Mouse (Mus musculus) neural tube, embryonic 12.5 days (tissue): Measurements from ENCODE around the gene Dctn2. TPM values are rescaled to one million over a fixed set of nuclear protein-coding genes. Genes with fewer than 3 reads are reported as not detected.
"Not testable (repeated sequence)": the region's sequence is repeated elsewhere in the genome, so short reads cannot be mapped to it uniquely, and the experiment has no call there.

ENCODE experiments used
- ATAC-seq: fragments of 200-750 bp; cut with Nextera tagmentation; 2 replicates; pipeline ENCODE4 v1.8.0; 2017; ENCODE audit warnings: low read depth, mild to moderate bottlenecking, moderate TSS enrichment, moderate library complexity; ENCODE audit not compliant: low FRiP score
- H3K27ac ChIP-seq: fragments of 300-500 bp; sonication (generic); 2 replicates; pipeline ENCODE4 v1.5.1; 2016
- H3K27me3 ChIP-seq: fragments of 300-500 bp; sonication (generic); replicated peaks from 2 replicates; pipeline ENCODE4 v1.6.1; 2016; ENCODE audit warnings: mild to moderate bottlenecking
- H3K36me3 ChIP-seq: fragments of 300-500 bp; sonication (generic); 2 replicates; pipeline ENCODE4 v1.6.1; 2016; ENCODE audit warnings: mild to moderate bottlenecking
- H3K4me1 ChIP-seq: fragments of 300-500 bp; sonication (generic); 2 replicates; pipeline ENCODE4 v1.6.1; 2016
- H3K4me2 ChIP-seq: fragments of 300-500 bp; sonication (generic); replicated peaks from 2 replicates; pipeline ENCODE4 v1.6.1; 2016; ENCODE audit warnings: mild to moderate bottlenecking
- H3K4me3 ChIP-seq: fragments of 300-500 bp; sonication (generic); 2 replicates; pipeline ENCODE4 v1.5.1; 2016
- H3K9ac ChIP-seq: fragments of 300-500 bp; sonication (generic); 2 replicates; pipeline ENCODE4 v1.6.1; 2016; ENCODE audit warnings: mild to moderate bottlenecking
- H3K9me3 ChIP-seq: fragments of 300-500 bp; sonication (generic); 2 replicates; pipeline ENCODE4 v1.6.1; 2016; ENCODE audit warnings: mild to moderate bottlenecking
- WGBS: fragments of 180-500 bp; shearing (Covaris S2); methylation state at CpG from one replicate; pipeline ENCODE4 v1.1.7; 2016; 5-methylcytosine and 5-hydroxymethylcytosine counted together
- polyA plus RNA-seq: library from polyadenylated mRNA; unstranded; fragments of >200 nt; fragmentation: Nextera tagmentation; extraction: Ambion mirVana; gene quantifications from 2 replicates; pipeline ENCODE4 v1.2.1, GENCODE M21; 2016

Dctn2 gene
- polyA plus RNA-seq, 1 experiment from 2014 or later = 273 TPM

DNA sequence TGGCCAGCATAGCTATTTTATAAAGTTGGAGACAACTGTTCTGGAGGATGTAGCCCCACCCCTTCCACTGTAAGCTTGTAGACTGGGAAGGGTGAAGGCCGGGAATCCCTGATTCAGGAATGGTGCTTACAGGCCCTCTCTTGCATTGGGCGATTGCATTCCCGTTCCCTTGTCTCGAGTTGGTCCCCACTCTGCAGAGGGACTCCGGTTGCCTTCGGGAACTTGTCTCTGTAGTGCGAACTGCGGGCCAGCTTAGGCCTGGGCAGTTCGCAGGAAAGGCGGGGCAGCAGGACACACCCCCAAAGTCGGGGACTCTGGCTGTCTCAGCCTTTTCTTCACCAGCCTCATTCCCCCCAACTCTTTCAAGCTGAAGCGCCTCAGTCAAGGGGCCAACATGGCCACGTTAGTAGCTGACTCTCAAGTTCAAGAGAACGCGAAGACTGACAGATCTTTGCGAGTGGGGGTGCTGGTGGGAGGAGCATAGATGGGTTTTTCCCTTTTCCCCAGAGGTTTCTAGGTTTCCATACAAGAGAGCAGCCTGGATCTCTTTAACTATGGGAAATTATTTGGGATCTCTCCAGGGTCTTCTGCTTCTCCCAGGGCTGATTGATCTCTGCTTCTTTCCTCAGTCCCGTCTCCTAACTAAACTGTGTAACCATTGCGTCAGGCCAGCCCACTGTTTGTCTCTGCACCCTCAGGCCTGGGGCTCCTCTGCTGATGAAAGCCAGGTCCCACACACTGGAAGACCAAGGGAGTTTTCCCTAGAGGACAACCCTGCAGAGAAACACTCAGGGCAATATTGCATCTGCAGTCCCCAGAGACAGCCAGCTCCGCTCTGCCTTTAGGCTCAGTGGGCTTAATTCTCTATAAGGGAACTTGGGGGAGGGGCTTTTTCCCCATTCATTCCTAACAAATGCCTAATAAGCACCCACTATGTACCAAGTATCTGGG is 25.0 kb downstream of the Dctn2 start:
- Histone ChIP-seq H3K9ac (peak overlapping the region; percentile 69), H3K4me1 (peaks cover 42% of the 10 kb centered on the region), H3K27me3 (no peaks in the 10 kb centered on the region), H3K9me3 (no peaks in the 10 kb centered on the region), H3K27ac (peak overlapping the region; percentile 86), H3K36me3 (peaks cover 41% of the 10 kb centered on the region), H3K4me3 (peak overlapping the region; percentile 63), H3K4me2 (peak overlapping the region; percentile 88)
- 3% methylated on average over 19 of the region's 19 CpGs for WGBS
- ATAC-seq = peak; percentile 44

DNA sequence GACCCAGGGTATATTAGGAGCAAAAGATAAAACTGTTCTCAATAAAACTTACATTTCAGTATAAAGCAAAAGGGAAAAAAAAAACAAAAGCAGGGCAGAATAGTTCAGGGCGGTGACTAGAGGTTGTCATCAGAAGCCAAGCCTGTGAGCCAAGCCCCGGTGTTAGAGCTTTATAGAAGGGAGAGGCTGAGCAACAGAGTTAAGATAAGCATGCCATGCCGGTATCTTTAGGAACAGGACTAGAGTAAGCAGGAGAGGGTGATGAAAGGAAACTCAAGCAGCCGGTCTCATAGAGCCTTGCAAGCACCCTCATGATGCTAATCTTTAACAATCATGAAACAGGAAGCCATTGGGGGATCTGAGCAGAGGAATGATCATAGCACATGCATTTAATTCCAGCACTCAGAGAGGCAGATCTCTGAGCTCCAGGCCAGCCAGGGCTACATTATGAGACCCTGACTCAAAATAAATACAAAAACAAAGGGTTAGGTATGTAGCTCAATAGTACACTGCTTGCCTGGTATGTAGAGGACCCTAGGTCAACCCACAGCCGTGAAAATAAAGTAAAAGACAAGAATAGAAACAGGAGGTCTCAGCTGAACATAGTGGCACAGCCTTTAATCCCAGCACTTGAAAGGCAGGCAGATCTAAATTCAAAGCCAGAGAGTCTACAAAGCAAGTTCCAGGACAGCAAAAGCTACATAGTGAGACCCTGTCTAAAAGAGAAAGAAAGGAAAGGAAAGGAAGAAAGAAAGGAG is 25.9 kb downstream of the Dctn2 start:
- H3K4me2 ChIP-seq = peak overlapping the region; percentile 88
- no peaks in the 10 kb centered on the region for H3K27me3 ChIP-seq
- peak overlapping the region; percentile 69 for H3K9ac ChIP-seq
- no peaks in the 10 kb centered on the region for H3K9me3 ChIP-seq
- ATAC-seq = no peak
- peaks cover 33% of the 10 kb centered on the region for H3K4me1 ChIP-seq
- peak overlapping the region; percentile 63 for H3K4me3 ChIP-seq
- peaks cover 41% of the 10 kb centered on the region for H3K36me3 ChIP-seq
- H3K27ac ChIP-seq = no peak overlapping the region
- WGBS = 62% methylated on average over 5 of the region's 5 CpGs

DNA sequence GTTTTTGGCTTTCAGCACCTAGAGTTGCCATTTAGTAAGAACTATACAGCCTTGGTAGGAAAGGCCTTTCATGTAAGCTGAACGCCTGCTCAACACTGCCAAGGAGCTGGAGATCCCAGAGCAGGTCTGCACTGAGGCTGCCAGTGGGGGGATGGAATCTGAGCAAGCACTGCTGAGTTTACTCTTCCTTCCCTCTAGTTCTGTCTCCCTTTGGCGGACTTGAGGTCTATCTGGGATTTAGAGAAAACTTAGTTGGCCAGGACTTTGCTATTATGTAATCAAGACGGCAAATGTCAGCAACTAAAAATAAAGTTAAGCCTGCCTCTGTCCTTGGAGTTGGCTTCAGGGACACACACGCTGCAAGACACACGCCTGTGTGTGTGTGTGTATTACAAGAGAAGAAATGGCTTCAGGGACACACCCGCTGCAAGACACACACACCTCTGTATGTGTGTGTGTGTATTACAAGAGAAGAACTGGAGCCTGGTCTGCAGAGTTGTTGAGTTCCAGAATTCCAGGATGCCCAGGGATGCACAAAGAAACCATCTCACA is 26.9 kb downstream of the Dctn2 start:
- ATAC-seq = no peak
- H3K9ac ChIP-seq = no peak overlapping the region
- peaks cover 23% of the 10 kb centered on the region for H3K4me1 ChIP-seq
- no peaks in the 10 kb centered on the region for H3K27me3 ChIP-seq
- H3K36me3 ChIP-seq = peaks cover 47% of the 10 kb centered on the region
- no peaks in the 10 kb centered on the region for H3K9me3 ChIP-seq
- H3K27ac ChIP-seq = no peak overlapping the region
- WGBS = 94% methylated on average over 6 of the region's 6 CpGs
- H3K4me2 ChIP-seq = no peak overlapping the region
- no peak overlapping the region for H3K4me3 ChIP-seq

DNA sequence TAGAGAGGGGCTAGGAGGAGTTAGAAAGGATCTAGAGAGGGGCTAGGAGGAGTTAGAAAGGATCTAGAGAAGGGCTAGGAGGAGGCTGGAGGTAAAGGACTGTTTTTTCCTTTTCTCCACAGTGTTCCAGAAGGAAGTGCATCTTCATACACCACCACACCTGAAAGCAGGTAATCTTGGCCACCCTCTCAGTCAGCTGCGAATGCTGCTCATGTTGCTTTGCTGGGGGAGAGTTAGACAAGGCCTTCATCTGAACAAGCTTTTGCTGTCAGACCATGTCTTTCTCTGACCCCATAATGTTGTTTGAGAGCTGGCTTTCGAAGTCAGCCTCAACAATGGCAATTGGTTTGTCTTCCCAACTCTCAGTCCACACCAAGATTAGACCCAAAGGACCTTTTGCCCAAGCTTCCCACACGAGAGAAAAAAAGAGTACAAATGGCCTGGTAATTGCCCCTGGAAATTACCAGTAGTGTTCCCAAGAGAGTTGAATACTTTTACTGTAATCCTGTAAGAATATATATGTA is 27.5 kb downstream of the Dctn2 start:
- H3K4me2 ChIP-seq = no peak overlapping the region
- peaks cover 49% of the 10 kb centered on the region for H3K36me3 ChIP-seq
- 80% methylated on average over 3 of the region's 3 CpGs for WGBS
- no peaks in the 10 kb centered on the region for H3K9me3 ChIP-seq
- H3K9ac ChIP-seq = no peak overlapping the region
- H3K27me3 ChIP-seq = no peaks in the 10 kb centered on the region
- ATAC-seq = no peak
- H3K4me3 ChIP-seq = no peak overlapping the region
- H3K4me1 ChIP-seq = peaks cover 22% of the 10 kb centered on the region
- no peak overlapping the region for H3K27ac ChIP-seq

DNA sequence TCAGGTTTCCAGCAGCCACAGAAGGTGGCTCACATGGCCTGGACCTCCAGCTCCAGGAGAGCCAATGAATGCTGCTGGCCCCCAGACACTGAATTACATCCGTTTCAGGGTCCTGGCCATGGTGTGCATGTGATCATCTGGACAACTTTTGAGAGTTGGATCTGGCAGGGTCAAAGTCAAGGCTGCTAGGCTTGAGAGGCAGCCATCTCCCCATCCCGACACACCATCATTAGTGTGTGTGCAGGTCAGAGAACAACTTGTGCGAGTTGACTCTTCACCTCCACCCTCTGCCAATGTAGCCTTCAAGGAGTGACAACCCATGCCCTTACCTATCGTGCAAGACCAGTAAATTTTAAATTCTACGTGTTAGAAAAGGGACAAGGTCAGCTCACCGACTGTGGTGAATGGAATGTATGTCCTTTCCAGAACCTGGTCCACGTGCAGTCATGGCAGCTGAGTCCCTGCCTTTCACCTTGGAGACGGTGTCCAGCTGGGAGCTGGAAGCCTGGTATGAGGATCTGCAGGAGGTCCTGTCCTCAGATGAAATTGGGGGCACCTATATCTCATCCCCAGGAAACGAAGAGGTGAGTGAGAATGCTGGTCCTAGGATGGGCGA is 28.8 kb downstream of the Dctn2 start:
- no peaks in the 10 kb centered on the region for H3K27me3 ChIP-seq
- H3K4me2 ChIP-seq = no peak overlapping the region
- H3K9ac ChIP-seq = no peak overlapping the region
- H3K36me3 ChIP-seq = peaks cover 62% of the 10 kb centered on the region
- WGBS = 92% methylated on average over 10 of the region's 10 CpGs
- no peak for ATAC-seq
- H3K27ac ChIP-seq = no peak overlapping the region
- H3K9me3 ChIP-seq = no peaks in the 10 kb centered on the region
- H3K4me1 ChIP-seq = peaks cover 19% of the 10 kb centered on the region
- no peak overlapping the region for H3K4me3 ChIP-seq

DNA sequence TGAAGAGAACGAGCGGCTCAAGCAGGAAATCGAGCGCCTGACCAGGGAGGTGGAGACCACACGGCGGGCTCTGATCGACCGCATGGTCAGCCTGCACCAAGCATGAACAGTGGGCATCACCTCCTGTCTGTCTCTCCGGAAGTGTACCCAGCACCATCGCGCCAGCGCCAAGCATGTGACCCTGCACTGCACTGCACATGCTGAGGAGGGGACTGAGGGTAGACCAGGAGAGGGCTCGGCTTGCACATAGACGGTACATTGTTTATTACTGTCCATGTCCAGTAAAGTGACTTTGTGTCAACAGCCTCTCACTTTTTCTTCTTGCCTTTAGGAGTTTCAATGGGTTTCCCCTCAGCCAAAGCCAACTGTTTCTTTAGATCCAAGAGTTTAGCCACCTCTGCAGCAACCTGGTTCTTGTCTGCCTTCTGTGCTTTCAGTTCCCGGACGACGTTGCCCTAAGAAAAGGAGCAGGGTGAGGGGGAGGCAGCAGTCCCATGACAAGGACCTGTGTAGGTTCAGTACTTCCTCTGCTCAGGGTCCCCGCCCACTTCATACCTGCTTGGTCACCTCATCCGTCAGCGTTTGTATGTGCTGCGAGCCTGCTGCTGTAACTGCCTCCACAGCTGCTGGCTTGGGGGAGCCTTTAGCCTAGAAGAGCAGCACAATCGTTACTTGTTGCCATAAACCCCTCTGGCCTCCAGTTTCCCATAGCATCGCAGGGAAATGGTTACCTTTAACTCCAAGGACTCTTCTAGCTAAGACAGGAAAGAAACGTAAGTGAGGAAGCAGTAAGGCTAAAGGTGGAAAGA is 30.0 kb downstream of the Dctn2 start:
- ATAC-seq = no peak
- H3K36me3 ChIP-seq = peaks cover 71% of the 10 kb centered on the region
- 92% methylated on average over 24 of the region's 24 CpGs for WGBS

DNA sequence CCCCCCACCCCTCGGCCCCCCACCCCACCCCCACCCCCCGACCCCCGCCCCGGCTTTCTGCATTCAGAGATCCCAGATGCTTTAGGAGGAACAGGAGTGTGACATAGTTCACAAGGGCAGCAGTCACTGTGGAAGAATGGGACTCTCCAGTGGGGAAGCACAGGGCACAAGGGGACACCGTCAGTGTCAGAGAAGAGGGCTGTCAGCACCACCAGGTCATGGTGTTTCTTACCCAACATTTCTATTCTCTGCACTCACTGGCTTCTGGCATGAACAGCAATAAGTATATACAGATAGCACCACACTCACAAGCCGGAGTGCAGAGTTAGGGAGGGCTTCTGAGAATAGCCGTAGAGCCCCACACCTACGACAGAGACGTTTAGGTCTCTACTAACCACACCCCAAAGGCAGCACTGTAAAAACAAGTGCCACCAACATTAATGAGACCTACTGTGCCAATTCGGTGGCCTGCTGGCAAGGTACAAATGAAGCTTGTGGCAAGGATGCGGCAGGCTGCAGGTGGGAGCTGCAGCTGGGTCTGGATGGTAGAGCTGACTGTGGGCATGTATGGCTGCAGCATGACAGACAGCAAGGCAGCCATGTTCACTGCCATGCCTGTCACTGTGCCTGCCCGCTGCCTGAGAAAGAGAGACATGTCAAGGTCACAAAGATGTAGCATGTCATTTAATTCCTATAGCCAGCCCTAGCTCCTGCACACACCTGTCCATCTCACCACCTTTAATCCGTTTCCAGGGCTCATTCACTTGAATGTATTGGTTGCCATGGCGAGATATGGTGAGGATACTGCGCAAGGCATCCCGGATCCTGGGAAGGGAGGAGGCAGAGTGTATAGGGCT is 31.1 kb downstream of the Dctn2 start:
- 95% methylated on average over 16 of the region's 16 CpGs for WGBS
- no peak overlapping the region for H3K4me3 ChIP-seq
- peaks cover 8% of the 10 kb centered on the region; the same call in 1 of the 2 replicates for H3K4me1 ChIP-seq
- H3K9me3 ChIP-seq = no peaks in the 10 kb centered on the region
- H3K36me3 ChIP-seq = peaks cover 82% of the 10 kb centered on the region
- H3K4me2 ChIP-seq = no peak overlapping the region
- no peak overlapping the region for H3K27ac ChIP-seq
- no peaks in the 10 kb centered on the region for H3K27me3 ChIP-seq
- no peak overlapping the region for H3K9ac ChIP-seq
- ATAC-seq = no peak

More for the DNA sequence above, 30.0 kb downstream of the Dctn2 start:
- H3K9me3 ChIP-seq = no peaks in the 10 kb centered on the region
- H3K4me2 ChIP-seq = no peak overlapping the region
- H3K4me3 ChIP-seq = no peak overlapping the region
- no peaks in the 10 kb centered on the region for H3K27me3 ChIP-seq
- H3K9ac ChIP-seq = no peak overlapping the region
- H3K4me1 ChIP-seq = peaks cover 19% of the 10 kb centered on the region
- no peak overlapping the region for H3K27ac ChIP-seq

DNA sequence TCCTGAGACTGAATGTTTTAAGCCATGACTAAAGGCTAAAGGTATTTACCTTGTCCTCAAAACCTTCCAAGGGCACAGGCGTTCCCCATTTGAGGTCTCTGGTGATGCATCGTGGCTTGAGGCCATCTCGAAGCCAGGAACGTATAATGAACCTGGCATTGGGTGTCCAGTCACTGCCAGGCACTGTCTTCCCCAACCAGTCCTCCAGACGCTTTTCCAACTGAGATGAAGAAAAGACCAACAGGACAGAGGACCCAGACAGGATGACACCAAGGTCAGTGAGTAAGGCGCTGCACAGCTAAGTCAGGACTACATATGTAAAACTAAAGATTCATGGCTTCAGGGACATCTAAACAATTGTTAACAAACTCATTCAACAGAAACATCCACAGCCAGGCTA is 34.2 kb downstream of the Dctn2 start:
- WGBS = 93% methylated on average over 6 of the region's 6 CpGs
- no peak overlapping the region for H3K9ac ChIP-seq
- H3K4me3 ChIP-seq = no peak overlapping the region
- H3K36me3 ChIP-seq = peaks cover 92% of the 10 kb centered on the region
- no peaks in the 10 kb centered on the region for H3K27me3 ChIP-seq
- no peaks in the 10 kb centered on the region for H3K4me1 ChIP-seq
- no peaks in the 10 kb centered on the region for H3K9me3 ChIP-seq
- no peak for ATAC-seq
- no peak overlapping the region for H3K4me2 ChIP-seq
- H3K27ac ChIP-seq = no peak overlapping the region

DNA sequence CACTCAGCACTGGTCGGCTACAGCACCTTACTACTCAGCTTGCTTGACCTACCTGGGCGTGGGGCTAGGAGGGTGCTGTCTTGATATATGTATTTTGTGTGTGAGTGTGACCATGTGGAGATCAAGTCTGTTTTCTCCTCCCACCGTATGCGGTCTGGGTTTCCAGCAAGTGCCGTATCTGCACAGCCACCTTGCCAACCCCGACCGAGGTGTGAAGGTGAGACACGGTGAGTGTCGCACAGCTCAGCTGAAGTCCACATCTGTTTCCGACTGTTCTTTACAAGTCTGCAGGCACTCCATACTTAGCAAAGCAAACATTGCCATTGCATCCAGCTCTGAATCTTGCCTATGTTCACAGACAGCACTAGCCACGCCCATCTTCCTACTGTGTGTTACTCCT is 37.0 kb downstream of the Dctn2 start:
- peaks cover 92% of the 10 kb centered on the region for H3K36me3 ChIP-seq
- H3K27ac ChIP-seq = no peak overlapping the region
- no peaks in the 10 kb centered on the region for H3K27me3 ChIP-seq
- H3K9me3 ChIP-seq = no peaks in the 10 kb centered on the region
- no peak overlapping the region for H3K4me3 ChIP-seq
- no peak overlapping the region for H3K9ac ChIP-seq
- no peak for ATAC-seq
- no peaks in the 10 kb centered on the region for H3K4me1 ChIP-seq
- WGBS = 95% methylated on average over 11 of the region's 11 CpGs
- H3K4me2 ChIP-seq = no peak overlapping the region

DNA sequence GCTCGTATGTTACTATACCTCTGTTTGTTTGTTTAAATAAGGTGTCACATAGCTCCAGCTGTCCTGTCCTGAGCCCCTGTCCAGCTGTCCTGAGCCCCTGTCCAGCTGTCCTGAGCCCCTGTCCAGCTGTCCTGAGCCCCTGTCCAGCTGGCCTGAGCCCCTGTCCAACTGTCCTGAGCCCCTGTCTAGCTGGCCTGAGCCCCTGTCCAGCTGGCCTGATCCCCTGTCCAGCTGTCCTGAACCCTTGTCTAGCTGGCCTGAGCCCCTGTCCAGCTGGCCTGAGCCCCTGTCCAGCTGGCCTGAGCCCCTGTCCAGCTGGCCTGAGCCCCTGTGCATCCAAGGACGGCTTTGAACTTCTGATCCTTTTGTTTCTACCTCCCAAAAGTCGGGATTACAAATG is 43.0 kb downstream of the Dctn2 start:
- Histone ChIP-seq H3K4me1 (peaks cover 11% of the 10 kb centered on the region), H3K36me3 (peaks cover 52% of the 10 kb centered on the region)
- not testable (repeated sequence) for ATAC-seq, H3K27ac ChIP-seq, H3K4me2 ChIP-seq, H3K27me3 ChIP-seq, H3K4me3 ChIP-seq, H3K9me3 ChIP-seq, H3K9ac ChIP-seq
- WGBS = 89% methylated on average over 3 of the region's 3 CpGs
